Mouse (Mus musculus): ENCODE measurements at regions not wholly inside any gene's neighbourhood (a gene's known extent, or its start where the extent isn't known, plus 50 kb on each side); places are given as distances from the start of the nearest gene placed in this dataset.

DNA sequence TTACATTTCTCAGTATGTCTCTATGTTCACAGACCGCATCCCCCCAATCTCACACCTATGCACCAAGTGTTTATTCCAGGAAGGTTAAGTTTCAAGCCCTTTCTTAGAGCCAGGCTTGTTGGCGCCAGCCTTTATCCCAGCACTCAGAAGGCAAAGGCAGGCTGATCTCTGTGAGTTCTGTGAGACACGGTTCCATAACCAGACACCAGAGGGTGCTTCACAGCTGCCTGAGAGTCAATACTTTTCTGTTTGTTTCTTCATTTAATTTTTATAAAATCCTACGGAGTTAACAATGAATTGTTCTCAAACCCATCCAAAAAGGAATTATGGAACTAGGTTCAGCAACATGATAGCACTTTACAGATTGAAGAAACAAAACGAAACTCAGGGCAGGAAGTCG is 71.8 kb upstream of the Ak4 start:
- TF ChIP-seq CTCF (IDR thresholded peaks at IDR 0.05; ENCODE audit: control insufficient read depth, insufficient read depth, insufficient read length) (no peak), USF1 (IDR thresholded peaks at IDR 0.05; ENCODE audit: low read depth) (no peak), MYOG (IDR thresholded peaks at IDR 0.05; ENCODE audit: control insufficient read depth, extremely low read depth, insufficient read length) (no peak)

Data from C2C12 (cell line).